Mouse (Mus musculus): ENCODE data around the gene Cdkn2c. TPM values are rescaled to one million over a fixed set of nuclear protein-coding genes. Genes with fewer than 3 reads are reported as not detected.
"Not testable (repeated sequence)": the region's sequence is repeated elsewhere in the genome, so short reads cannot be mapped to it uniquely, and the experiment has no call there.

Gene Cdkn2c
- polyA plus RNA-seq (2012; rRNA removed) (10.2 and 15.1 TPM in 2 replicates), polyA plus RNA-seq (2014; fragmentation: Nextera tagmentation; extraction: Ambion mirVana) (13.6 and 14.9 TPM in 2 replicates)

DNA sequence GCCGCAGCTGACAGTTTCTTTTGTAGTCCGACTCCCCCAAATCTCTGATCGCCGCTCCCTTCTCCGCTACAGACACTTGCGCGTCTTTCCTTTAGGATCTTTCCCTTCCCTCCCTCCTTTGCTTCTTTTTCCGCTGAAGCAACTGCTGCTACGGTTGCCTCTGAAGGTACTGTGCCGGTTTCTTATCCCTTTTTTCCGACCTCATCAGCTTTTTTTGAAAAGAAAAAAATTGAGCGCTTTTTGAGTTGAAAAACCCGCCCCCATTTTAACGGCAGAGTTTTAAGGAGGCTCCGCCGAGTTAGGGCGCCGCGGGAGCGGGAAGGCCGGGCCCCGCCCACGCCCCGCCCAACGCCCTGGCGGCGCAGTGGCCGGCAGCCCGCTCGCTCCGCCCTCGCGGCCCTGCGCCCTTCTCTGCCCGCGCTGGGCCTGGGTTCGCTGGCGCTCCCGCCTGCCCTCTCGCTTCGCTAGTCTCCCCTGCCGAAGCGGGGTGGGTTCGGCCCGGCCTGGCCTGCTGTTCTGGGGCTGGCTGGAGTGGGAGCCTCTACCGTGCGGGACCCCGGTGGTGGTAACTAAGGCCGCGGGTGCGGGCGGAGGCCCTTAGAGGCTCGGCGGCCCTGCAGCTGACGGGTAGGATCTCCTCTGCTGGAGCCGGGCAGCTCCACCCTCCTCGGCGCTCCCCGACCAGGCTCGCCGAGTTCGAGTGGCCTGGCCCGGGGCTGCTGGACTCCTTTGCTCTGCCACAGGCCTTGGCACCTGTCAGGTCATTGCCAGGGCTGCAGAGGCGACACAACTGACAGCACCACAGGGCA lies at the start of gene Cdkn2c:
Gene Cdkn2c (minus strand): TSS at position 729 of the 809 bp plus-strand sequence.
- DNase-seq (ENCODE audit: low read depth in 3 of 3, low spot score in 3 of 3) (peak; percentile 80 to 82 (median 80)), ATAC-seq (ENCODE audit: insufficient read depth) (peak; percentile 95)
- Histone ChIP-seq H3K4me2 (ENCODE audit: low read depth) (peak within 1 kb of the TSS; percentile 76), H3K9ac (replicated peaks) (peak within 1 kb of the TSS; percentile 97), H3K4me3 (ENCODE audit: insufficient read depth in 1 of 2, low read depth in 2 of 2, low read length in 2 of 2) (peak within 1 kb of the TSS; percentile 82 to 94), H3K27me3 (ENCODE audit: control insufficient read depth, insufficient read depth, low read length) (peaks cover 15% of the 10 kb centered on the region), H3K36me3 (replicated peaks; ENCODE audit: control insufficient read depth, insufficient read depth, low read depth) (no peaks in the 10 kb centered on the region), H3K27ac (peak within 1 kb of the TSS; percentile 91), H3K4me1 (replicated peaks; ENCODE audit: control insufficient read depth in 2 of 2, insufficient read depth in 2 of 2, low read length in 1 of 2) (peaks cover 2 to 6% of the 10 kb centered on the region in 2 experiments; a peak in 3 of 4 replicates), H3K9me3 (ENCODE audit: control insufficient read depth, low read length) (no peaks in the 10 kb centered on the region)
- TF ChIP-seq EP300 (IDR thresholded peaks at IDR 0.05; ENCODE audit: low read depth) (peak; percentile 34), CTCF (IDR thresholded peaks at IDR 0.05; ENCODE audit: low read depth) (no peak)
- under 1% methylated on average over 64 of the region's 64 CpGs for WGBS (ENCODE audit: insufficient replicate concordance)

DNA sequence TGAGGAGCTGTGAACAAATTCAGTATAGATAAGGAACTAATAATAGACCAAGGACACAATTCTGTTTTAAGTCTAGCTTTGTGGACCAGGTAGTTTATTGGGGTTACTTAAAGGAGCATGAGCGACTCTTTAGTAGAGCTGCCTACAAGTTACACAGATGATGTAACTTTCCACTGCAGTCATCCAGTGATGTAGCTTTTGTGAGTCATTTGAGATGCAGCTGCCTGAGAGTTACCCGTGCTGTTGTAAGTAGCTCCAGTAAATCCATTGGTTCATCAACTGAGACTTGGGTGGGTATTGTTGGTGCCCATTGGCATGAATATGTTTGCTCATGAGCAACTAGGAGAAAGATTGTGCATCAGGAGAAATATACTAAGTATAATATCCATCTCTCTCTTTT lies 38.4 kb upstream of the Cdkn2c start:
- H3K36me3 ChIP-seq (replicated peaks; ENCODE audit: control insufficient read depth, insufficient read depth, low read depth), result no peaks in the 10 kb centered on the region
- H3K9me3 ChIP-seq (ENCODE audit: control insufficient read depth, low read length), result no peaks in the 10 kb centered on the region
- ATAC-seq (ENCODE audit: insufficient read depth) (no peak), DNase-seq (ENCODE audit: low read depth in 3 of 3, low spot score in 3 of 3) (no peak)
- H3K27ac ChIP-seq, result no peak overlapping the region
- H3K4me2 ChIP-seq (ENCODE audit: low read depth), result no peak overlapping the region
- H3K4me3 ChIP-seq (ENCODE audit: insufficient read depth in 1 of 2, low read depth in 2 of 2, low read length in 2 of 2), result no peak overlapping the region
- no peaks in the 10 kb centered on the region for H3K27me3 ChIP-seq (ENCODE audit: control insufficient read depth, insufficient read depth, low read length)
- 75% methylated on average over 2 of the region's 2 CpGs for WGBS (ENCODE audit: insufficient replicate concordance)
- TF ChIP-seq CTCF (IDR thresholded peaks at IDR 0.05; ENCODE audit: low read depth) (no peak), EP300 (IDR thresholded peaks at IDR 0.05; ENCODE audit: low read depth) (no peak)
- no peak overlapping the region for H3K9ac ChIP-seq (replicated peaks)
- H3K4me1 ChIP-seq (replicated peaks; ENCODE audit: control insufficient read depth in 2 of 2, insufficient read depth in 2 of 2, low read length in 1 of 2), result peaks cover 2 to 7% of the 10 kb centered on the region in 2 experiments; a peak in 1 of 4 replicates

DNA sequence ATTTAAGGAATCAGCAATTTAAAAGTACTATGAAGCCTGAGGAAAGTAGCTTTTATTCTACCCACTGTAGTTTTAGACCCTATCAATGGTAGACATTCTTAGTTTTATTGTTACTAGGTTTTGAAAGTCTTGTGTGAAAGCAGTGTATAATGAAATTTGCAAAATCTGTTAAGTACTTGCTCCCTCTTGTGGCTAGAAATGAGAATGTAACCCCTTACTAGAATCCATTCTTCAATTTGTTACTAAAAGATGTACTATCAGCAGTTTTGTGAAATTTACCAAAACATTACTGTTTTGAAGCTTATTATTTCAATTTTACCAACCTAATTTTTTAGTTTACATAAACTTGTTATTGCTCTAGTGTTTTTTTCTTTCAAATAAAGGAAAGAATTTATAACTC lies 36.6 kb upstream of the Cdkn2c start:
- ATAC-seq (ENCODE audit: insufficient read depth) (no peak), DNase-seq (ENCODE audit: low read depth in 3 of 3, low spot score in 3 of 3) (peak; percentile 26 to 42 (median 42))
- H3K9me3 ChIP-seq (ENCODE audit: control insufficient read depth, low read length), result no peaks in the 10 kb centered on the region
- no peaks in the 10 kb centered on the region for H3K27me3 ChIP-seq (ENCODE audit: control insufficient read depth, insufficient read depth, low read length)
- no peak overlapping the region for H3K4me2 ChIP-seq (ENCODE audit: low read depth)
- no peaks in the 10 kb centered on the region for H3K36me3 ChIP-seq (replicated peaks; ENCODE audit: control insufficient read depth, insufficient read depth, low read depth)
- TF ChIP-seq EP300 (IDR thresholded peaks at IDR 0.05; ENCODE audit: low read depth) (no peak), CTCF (IDR thresholded peaks at IDR 0.05; ENCODE audit: low read depth) (peak; percentile 55; the same call in 1 of the 2 replicates)
- H3K27ac ChIP-seq, result no peak overlapping the region
- H3K9ac ChIP-seq (replicated peaks), result no peak overlapping the region
- peaks cover 2 to 7% of the 10 kb centered on the region in 2 experiments; a peak in 1 of 4 replicates for H3K4me1 ChIP-seq (replicated peaks; ENCODE audit: control insufficient read depth in 2 of 2, insufficient read depth in 2 of 2, low read length in 1 of 2)
- no peak overlapping the region for H3K4me3 ChIP-seq (ENCODE audit: insufficient read depth in 1 of 2, low read depth in 2 of 2, low read length in 2 of 2)

DNA sequence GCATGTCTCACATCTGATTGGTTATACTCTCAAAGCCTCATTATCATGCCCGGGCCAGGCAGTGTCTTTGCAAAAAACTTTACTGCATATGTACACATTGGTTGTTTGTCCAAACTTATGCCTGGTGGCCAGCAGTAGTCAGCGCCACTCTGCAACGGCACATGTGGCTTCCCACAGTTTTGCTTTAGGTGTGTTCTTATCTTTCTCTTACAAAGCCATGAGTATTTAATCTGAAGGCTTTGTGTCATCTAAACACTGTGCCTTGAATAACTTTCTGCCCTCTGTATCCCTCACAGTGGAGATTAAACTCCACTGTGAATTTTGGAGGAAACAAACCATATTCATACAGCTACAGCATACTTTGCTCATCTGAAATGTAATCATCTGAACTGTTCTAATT lies 33.7 kb upstream of the Cdkn2c start:
- H3K9ac ChIP-seq (replicated peaks); H3K9me3 ChIP-seq (ENCODE audit: control insufficient read depth, low read length); H3K4me2 ChIP-seq (ENCODE audit: low read depth); H3K4me1 ChIP-seq (replicated peaks; ENCODE audit: control insufficient read depth in 2 of 2, insufficient read depth in 2 of 2, low read length in 1 of 2); DNase-seq (ENCODE audit: low read depth in 3 of 3, low spot score in 3 of 3); H3K27me3 ChIP-seq (ENCODE audit: control insufficient read depth, insufficient read depth, low read length); H3K36me3 ChIP-seq (replicated peaks; ENCODE audit: control insufficient read depth, insufficient read depth, low read depth); H3K27ac ChIP-seq; H3K4me3 ChIP-seq (ENCODE audit: insufficient read depth in 1 of 2, low read depth in 2 of 2, low read length in 2 of 2): not testable (repeated sequence)
- ATAC-seq (ENCODE audit: insufficient read depth), result peak; percentile 57; the same call in 1 of the 2 replicates
- WGBS (ENCODE audit: insufficient replicate concordance), result 32% methylated on average over 3 of the region's 3 CpGs

DNA sequence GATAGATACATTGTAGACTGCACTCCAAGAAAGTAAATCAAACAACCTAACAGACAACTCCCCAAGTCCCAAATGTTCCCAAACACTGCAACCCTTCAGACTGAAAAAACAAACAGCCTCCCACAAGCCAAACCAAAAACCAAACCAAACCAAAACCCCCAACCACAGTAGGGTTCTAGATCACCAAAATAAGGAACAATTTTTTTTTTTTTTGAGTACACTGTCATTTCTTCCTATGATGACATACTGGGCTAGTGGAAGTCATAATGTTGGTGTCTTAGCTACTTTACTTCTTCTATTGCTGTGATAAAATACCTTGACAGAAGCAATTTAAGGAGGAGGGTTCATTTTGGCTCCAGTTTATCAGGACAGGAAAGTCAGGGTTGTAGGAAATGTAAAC lies 25.7 kb upstream of the Cdkn2c start:
- Histone ChIP-seq H3K4me2 (ENCODE audit: low read depth) (no peak overlapping the region), H3K4me1 (replicated peaks; ENCODE audit: control insufficient read depth in 2 of 2, insufficient read depth in 2 of 2, low read length in 1 of 2) (no peaks in the 10 kb centered on the region), H3K27me3 (ENCODE audit: control insufficient read depth, insufficient read depth, low read length) (no peaks in the 10 kb centered on the region), H3K4me3 (ENCODE audit: insufficient read depth in 1 of 2, low read depth in 2 of 2, low read length in 2 of 2) (no peak overlapping the region), H3K36me3 (replicated peaks; ENCODE audit: control insufficient read depth, insufficient read depth, low read depth) (no peaks in the 10 kb centered on the region; the same call in 1 of the 2 replicates), H3K9ac (replicated peaks) (no peak overlapping the region), H3K9me3 (ENCODE audit: control insufficient read depth, low read length) (peaks cover 3% of the 10 kb centered on the region; the same call in 1 of the 2 replicates), H3K27ac (no peak overlapping the region)
- ATAC-seq (ENCODE audit: insufficient read depth) (no peak), DNase-seq (ENCODE audit: low read depth in 3 of 3, low spot score in 3 of 3) (no peak)
- TF ChIP-seq CTCF (IDR thresholded peaks at IDR 0.05; ENCODE audit: low read depth) (no peak), EP300 (IDR thresholded peaks at IDR 0.05; ENCODE audit: low read depth) (no peak)
